Mouse (Mus musculus) left cerebral cortex, adult 9 months (tissue): ENCODE data around the gene Gm10309.

Experiments
- DNase-seq, 2 experiments: peaks; one replicate each; pipeline ENCODE4 v3.0.0; 2022; ENCODE audit warnings: low spot score in 2 of 2

Gm10309 gene

GRCm38 (mm10) chr17:86505183-86505631 is at the start of gene Gm10309:
TSS of gene Gm10309 (minus strand) at chr17:86505232.
- peak in 1 of 2 experiments; percentile 44 for DNase-seq

DNA sequence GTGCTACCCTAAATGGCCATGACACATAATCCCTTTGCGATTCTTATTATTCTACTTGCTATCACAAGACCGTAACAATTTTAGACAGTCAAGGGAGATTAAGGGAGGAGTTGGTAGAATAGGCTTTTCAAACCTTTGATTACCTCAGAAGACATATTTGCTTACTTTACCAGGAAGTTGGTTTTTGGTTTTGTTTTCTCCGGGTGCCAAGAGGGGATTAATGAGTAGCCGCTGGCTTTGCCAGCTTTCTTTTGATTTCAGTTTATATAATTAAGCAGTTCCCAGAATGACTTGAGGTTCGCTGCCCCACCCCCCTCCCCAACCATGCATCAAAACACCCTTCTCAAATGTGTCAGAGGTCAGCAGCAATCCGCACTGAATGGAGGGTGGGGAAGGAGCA is 47.0 kb upstream of the Gm10309 start:
- no peak for DNase-seq

- DNase-seq: no peak
These were observed 46.5 kb upstream of the Gm10309 start for GRCm38 (mm10) chr17:86551561-86551960.

DNA sequence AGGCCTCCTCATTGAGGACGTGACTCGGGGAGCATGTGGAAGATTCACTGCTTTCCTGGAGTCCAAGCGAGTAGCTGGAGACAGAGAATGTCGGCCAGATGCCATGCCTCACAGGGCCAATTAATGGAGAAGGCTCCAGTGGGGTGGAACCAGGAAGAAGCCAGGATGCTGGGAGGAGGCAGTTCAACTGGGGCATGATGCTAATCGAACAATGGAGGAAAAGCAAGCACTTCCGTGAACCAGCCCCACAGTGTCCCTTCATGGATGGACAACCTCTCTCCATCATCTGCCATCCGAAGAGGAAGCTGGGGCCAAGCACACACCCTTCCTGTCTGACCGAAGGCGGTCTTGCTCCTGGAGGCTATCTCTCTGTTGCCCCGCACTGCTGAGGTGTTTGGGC is 44.1 kb upstream of the Gm10309 start:
- DNase-seq: no peak

DNA sequence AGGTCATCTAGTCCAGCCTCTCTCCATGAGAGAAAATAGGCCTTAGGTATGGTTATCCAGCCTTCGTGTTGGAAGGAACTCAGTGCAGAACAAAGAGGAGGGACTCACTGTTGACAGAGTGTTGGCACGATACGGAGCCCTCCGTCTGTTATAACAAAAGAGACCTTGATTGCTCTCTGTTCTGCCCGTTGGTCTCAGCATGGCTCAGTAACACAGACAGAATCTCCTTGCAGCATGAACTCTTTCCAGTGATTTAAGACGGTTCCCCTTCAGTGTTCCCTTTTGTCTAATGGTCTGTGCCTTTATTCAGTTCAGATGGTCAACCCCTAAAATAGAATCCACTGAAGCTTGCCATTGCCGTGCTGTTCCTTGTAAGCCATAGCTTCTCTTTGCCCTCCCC is 41.5 kb upstream of the Gm10309 start:
- DNase-seq: no peak

DNA sequence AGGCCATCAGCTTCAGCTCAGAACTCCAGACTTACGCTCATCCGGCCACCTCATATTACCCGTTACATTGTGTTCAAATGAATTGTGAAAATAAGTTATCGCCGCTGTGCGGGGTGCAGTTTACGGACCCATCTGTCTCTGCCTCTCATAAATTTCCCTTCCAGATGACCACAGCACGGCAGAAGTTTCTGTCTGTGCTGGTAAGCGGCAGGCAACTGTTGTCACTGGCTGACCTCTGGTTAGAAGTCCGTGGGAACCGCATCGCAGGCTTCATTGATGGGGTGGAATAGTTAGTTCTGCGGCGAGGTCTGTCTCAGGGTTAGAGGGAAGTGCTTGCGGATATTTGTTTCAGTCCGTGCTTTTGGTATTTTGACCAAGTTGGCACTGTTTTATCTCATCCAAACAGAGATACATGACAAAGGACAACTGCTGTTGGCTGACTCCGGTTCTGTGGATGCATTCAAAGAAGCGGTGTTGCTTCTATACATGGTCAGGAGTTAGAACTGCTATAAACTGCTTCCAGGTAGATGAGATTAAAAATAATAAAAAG is 34.9 kb upstream of the Gm10309 start:
- DNase-seq: no peak

DNA sequence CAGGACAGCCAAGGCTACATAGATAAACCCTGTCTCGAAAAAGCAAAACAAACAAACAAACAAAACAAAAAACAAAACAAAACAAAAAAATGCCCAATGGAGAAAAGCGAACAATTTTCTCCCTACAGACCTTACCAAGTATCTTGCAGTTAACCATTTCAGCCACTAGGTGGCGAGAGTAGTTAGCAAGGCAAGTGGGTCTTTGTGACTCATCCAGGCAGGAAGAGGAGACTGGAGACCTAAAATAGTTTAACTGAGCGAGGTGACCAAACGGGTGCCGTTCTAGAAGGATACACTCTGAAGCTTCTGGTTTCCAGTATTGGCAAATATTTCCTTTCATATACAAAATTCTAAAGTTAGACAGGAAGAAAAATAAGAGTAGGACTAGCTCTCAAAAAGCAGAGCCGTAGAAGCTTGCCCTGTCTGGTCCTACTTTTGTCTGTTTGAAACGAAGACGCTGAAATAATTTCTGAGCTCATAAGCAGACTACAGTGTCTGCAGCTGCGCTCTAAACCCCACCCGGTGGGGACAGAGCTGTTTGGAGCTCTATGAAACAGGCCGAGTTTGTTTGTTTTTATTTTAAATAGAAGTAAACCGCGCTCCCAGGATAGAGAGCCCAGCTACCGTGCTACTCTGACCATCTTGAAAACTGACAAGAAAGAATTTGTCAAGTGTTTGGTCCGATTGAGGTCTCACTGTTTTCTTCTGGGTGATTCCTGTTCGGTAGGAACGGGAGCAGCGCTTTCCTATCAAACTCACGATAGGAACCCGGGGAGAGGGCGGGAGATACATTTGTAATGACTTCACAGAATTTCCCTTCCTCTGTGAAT is 31.0 kb upstream of the Gm10309 start:
- peak; percentile 53 to 89 for DNase-seq

- DNase-seq: no peak
These were observed 30.1 kb upstream of the Gm10309 start for GRCm38 (mm10) chr17:86535096-86535495.

DNA sequence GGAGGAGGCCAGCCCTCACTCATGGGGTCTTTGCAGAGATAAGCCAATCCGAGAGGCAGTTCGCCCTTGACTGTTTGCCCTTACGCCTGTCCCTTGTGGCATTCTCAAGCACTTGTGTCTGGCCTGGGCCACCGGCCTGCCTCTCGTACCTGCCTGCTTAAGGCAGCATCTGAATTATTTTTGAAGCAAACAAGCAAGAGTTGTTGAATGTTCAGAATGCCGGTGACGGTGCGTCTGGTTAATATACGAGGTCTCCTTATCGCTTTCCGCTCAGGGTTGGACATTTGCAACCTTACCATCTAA is 28.5 kb upstream of the Gm10309 start:
- no peak for DNase-seq

DNA sequence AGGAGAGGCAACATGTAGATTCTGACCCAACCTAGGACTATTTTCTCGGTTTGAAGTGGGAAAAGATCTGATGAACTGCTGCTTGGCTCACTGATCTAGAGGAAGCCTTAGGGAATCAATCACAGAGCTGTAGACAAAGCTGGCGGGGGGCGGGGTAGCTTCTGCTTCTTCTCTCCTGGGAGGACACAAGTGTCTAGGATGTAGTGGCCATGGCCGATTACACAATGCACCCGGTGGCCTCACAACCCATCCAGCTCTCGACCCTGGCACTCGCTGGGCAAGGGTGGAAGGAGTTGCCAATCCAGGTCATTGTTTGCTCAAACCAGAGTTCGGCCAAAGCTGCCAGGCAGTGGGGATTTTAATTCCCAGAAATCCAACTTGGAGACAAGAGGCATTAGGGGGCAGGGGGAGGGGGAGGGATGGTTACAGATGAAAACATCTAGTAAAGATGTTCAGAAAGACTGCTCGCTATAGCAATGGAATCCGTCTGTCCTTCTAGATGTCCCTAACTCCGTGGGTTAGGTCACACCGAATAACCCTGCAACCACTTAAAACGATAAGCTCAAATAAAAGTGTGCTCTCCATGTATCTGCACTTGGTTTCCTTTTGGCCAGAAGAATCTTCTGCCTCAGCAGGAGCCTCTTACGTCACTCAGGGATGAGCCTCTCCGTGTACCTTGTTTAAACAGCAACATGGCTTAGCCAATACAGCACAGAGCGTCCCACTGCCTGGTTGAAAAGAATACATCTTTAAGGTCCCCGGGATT is 27.9 kb upstream of the Gm10309 start:
- DNase-seq: no peak

GRCm38 (mm10) chr17:86531231-86531630 is 26.2 kb upstream of the Gm10309 start:
- DNase-seq: no peak

DNA sequence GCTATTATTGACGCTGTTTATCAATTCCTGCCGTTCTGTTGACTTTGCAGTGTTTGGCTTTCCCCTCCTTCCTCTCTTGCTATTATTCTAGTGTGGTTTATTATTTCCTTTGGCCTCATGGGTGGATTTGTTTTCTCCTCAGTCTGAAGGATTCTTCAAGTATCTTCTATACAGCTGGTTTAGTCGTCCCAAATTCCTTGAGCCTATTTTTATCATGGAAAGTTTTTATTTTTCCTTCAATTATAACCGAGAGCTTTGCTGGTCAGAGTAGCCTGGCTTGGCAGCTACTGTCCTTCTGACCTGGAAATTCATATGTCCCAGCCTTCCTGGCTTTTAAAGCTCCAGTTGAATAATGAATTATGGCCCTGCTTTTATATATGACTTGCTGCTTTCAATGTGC is 24.4 kb upstream of the Gm10309 start:
- no peak for DNase-seq

GRCm38 (mm10) chr17:86529003-86529402 is 24.0 kb upstream of the Gm10309 start:
- DNase-seq: no peak

- no peak for DNase-seq
These were observed 22.3 kb upstream of the Gm10309 start for GRCm38 (mm10) chr17:86527298-86527697.

- DNase-seq: no peak
These were observed 21.0 kb upstream of the Gm10309 start for GRCm38 (mm10) chr17:86526016-86526415.

DNA sequence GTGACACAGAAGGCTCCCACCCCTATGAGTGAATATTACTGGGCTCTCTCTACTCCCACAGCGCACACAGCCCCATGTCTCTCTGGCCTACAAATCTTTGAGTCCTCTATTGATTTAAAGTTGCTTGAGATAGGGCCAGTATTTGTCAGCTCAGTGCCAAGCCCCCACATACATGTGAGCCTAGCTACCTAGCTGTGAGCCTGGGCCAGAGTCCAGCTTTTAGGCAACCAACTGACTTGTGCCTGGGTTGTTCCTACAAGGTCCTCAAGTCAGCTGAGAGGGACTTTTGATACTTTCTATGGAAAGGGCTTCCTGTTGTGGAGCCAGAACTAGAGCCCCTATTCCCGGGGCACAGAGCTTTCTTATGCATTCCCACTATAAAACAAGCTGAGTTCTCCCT is 20.0 kb upstream of the Gm10309 start:
- no peak for DNase-seq

GRCm38 (mm10) chr17:86523843-86524242 is 18.8 kb upstream of the Gm10309 start:
- DNase-seq: no peak

DNA sequence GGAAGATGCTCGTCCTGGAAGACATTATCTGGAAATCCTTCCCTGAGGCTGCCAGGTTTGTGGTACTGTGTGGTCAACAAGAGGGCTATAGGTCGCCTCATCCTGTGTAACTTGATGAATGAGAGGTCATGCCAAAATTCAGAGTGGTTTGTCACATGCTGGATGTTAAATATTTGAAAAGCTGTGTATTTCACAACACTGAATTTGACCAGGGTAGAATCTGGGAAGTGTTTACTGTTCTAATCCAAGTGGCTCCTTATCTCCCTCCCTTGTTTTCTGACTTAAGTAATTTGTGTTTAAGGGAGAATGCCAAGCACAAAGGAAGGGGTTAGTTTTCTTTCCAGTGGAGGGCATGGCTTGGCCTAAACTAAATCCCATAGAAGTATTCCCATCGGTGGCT is 18.3 kb upstream of the Gm10309 start:
- no peak for DNase-seq

DNA sequence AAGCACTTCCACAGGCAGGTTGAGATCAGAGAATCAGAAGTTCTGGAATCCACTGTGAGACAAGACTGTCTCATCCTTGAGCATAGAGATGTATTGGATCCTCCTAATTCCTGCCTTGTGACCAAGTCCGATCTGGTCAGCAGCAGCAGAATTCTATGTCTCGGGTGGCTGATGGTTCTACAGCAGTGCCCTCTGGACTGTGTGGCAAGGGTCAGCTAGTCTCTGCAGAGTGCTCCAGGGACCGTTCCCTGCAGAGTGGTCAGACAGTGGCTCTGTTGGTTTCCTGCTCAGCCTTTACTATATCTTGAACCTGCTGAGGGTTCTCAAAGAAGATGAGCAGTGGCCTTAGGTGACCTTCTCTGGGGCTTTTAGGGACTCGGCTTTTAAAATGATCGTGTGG is 17.6 kb upstream of the Gm10309 start:
- DNase-seq: no peak

GRCm38 (mm10) chr17:86521252-86521651 is 16.2 kb upstream of the Gm10309 start:
- no peak for DNase-seq

DNA sequence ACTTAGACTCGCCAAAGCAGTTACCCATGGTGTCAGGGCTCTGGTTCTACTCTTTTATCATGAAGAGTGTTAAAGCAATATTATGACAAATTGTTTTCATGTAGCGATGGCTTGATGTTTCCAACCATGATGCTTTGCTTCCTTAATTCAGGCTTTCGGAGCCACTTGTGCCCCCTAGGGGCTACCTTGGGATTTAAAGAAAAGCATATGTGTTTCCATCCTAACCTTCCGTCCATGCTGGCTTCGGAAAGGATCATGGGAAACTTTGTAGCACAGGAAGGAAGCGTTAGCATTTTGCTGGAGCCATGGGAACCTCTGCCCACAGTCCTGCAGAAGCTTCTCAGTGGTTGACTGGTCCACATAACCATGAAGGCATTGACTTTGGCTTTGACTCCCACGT is 13.6 kb upstream of the Gm10309 start:
- no peak for DNase-seq

DNA sequence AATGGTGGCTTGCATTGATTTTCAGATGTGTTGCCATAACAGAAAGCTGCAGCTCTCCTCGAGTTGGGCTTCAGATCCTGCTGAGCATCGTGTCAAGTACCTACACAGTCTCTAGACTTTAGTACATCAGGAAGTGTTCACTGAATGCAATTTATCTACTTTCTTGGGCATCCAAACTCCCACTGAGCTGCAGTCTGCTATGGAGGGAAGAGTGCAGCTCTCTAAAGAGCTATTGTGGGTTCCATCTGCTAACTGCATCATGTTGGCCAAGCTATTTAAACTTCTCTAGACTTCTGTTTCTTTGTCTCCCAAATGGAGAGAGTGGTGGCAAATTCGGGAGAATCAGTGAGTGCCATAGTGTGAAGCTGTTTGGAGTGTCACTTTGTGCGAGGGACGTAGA is 11.6 kb upstream of the Gm10309 start:
- no peak for DNase-seq
